Mouse (Mus musculus) limb, embryonic 10.5 days (tissue): ENCODE results near the gene Tshz3. TPM values are rescaled to one million over a fixed set of nuclear protein-coding genes. Genes with fewer than 3 reads are reported as not detected.
A peak's percentile ranks its signal among the peaks of the same experiment; 100 is the strongest.

Experiments used
- DNase-seq: peaks from one replicate; pipeline ENCODE4 v3.0.0-alpha.2; 2017; ENCODE audit warnings: low spot score
- H3K27ac ChIP-seq: fragments of 300-500 bp; sonication (generic); 2 replicates; pipeline ENCODE4 v1.5.1; 2016; ENCODE audit warnings: mild to moderate bottlenecking
- H3K27me3 ChIP-seq: fragments of 300-500 bp; sonication (generic); 2 replicates; pipeline ENCODE4 v1.6.1; 2016; ENCODE audit warnings: low read depth, mild to moderate bottlenecking; ENCODE audit not compliant: poor library complexity, severe bottlenecking
- H3K36me3 ChIP-seq: fragments of 300-500 bp; sonication (generic); 2 replicates; pipeline ENCODE4 v1.6.1; 2016; ENCODE audit warnings: mild to moderate bottlenecking, moderate library complexity
- H3K4me1 ChIP-seq: fragments of 300-500 bp; sonication (generic); 2 replicates; pipeline ENCODE4 v1.6.1; 2016
- H3K4me3 ChIP-seq: fragments of 300-500 bp; sonication (generic); 2 replicates; pipeline ENCODE4 v1.5.1; 2016; ENCODE audit warnings: mild to moderate bottlenecking, moderate library complexity
- H3K9me3 ChIP-seq: fragments of 300-500 bp; sonication (generic); replicated peaks from 2 replicates; pipeline ENCODE4 v1.6.1; 2016; ENCODE audit warnings: mild to moderate bottlenecking
- WGBS: fragments of 180-500 bp; shearing (Covaris S2); methylation state at CpG from one replicate; pipeline ENCODE4 v1.1.7; 2016; 5-methylcytosine and 5-hydroxymethylcytosine counted together
- polyA plus RNA-seq: library from polyadenylated mRNA; unstranded; fragments of >200 nt; fragmentation: Nextera tagmentation; extraction: Ambion mirVana; gene quantifications from 2 replicates; pipeline ENCODE4 v1.2.1, GENCODE M21; 2016

Gene Tshz3
- polyA plus RNA-seq, 1 experiment from 2014 or later = 10.6 TPM

DNA sequence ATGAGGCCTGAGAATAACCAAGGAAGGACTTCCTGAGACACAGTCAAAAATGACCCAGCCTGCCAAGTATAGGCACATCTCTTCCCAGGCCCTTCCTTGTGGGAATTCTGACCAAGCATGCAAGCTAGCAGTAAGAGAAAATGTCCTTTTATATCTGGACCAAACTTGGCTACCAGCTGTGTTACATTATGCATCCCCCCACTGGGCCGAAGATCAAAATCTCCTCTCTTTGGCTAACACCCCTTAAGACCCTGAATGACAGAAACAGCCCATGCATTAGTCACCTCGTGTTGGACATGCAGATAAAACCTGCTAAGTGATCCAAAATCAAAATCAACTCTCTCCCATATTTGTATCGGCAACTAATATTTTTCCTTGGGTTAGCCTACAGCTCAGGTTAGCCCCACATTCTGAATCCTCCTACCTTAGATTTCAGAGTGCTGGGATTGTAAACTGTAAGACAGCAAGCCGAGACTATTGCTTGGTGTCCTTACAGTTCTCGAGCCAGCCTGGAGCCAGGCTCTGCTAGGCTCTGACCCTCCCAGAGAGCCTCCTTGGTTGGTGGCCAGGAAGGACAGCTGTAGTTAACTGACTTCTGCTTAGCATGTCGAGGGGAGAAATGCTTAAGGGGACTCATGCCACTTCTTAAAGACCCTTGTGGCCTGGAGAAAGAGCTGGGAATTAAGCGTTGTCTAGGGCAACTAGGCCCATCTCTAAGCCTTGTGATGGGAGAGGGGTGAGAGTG is 8.7 kb upstream of the Tshz3 start:
- H3K27me3 ChIP-seq = peaks cover 65% of the 10 kb centered on the region
- WGBS = 60% methylated on average over 7 of the region's 7 CpGs
- no peaks in the 10 kb centered on the region for H3K36me3 ChIP-seq
- H3K4me3 ChIP-seq = no peak overlapping the region
- no peaks in the 10 kb centered on the region for H3K9me3 ChIP-seq
- DNase-seq = no peak
- H3K27ac ChIP-seq = no peak overlapping the region
- H3K4me1 ChIP-seq = peaks cover 20% of the 10 kb centered on the region

- Histone ChIP-seq H3K4me3 (peak overlapping the region; percentile 28), H3K36me3 (no peaks in the 10 kb centered on the region), H3K9me3 (no peaks in the 10 kb centered on the region), H3K27ac (no peak overlapping the region), H3K27me3 (peaks cover 78% of the 10 kb centered on the region), H3K4me1 (peaks cover 34% of the 10 kb centered on the region)
- DNase-seq = peak; percentile 44
- WGBS = under 1% methylated on average over 19 of the region's 19 CpGs
Measured at GRCm38 (mm10) chr7:36690551-36690950, 7.4 kb upstream of the Tshz3 start.

- no peaks in the 10 kb centered on the region for H3K36me3 ChIP-seq
- WGBS = under 1% methylated on average over 14 of the region's 14 CpGs
- peaks cover 40% of the 10 kb centered on the region for H3K4me1 ChIP-seq
- no peaks in the 10 kb centered on the region for H3K9me3 ChIP-seq
- H3K27me3 ChIP-seq = peaks cover 81% of the 10 kb centered on the region
- H3K4me3 ChIP-seq = no peak overlapping the region
- no peak overlapping the region for H3K27ac ChIP-seq
- DNase-seq = peak; percentile 49
Measured at GRCm38 (mm10) chr7:36691617-36692016, 6.3 kb upstream of the Tshz3 start.

DNA sequence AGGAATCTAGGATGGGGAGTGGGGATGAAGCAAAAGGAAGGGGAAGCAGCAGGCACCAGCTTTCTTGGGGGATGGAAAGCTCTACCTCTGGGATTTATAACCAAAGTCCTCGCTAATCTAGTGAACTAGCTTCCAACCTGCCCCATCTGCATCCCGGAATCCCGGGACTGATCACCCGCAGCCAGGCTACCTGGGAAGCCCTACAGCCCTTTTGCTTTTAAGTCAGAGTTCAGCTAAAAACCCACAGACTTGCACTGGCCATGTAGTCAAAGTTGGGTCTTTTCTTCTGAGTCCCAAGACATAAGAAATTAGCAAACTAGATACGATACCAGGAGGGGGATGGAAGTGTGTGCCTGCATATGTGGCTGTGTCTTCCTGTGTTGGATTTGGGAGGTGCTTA is 5.5 kb upstream of the Tshz3 start:
- no peak overlapping the region; the same call in 1 of the 2 replicates for H3K4me3 ChIP-seq
- H3K27ac ChIP-seq = no peak overlapping the region

DNA sequence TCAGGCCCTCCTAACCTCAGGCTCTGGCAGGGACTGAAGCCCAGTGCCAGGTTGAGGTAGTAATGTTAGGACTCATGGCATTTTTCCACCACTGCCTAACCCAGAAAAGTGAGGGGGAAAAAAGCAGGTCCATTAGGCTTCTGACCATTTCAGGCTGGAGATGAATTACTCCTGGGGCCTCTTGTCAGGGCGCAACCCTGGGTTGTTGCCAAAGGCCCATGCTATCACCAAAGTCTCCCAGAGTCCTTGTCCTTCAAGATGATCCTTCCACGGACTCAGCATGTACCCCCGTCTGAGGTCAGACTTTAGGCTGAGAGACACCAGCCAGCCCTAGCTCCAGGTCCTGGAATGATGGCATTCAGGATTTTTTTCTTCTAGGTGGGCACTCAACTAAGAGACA is 4.8 kb upstream of the Tshz3 start:
- peaks cover 47% of the 10 kb centered on the region for H3K4me1 ChIP-seq
- no peaks in the 10 kb centered on the region for H3K36me3 ChIP-seq
- H3K27ac ChIP-seq = no peak overlapping the region
- no peak for DNase-seq
- peaks cover 78% of the 10 kb centered on the region for H3K27me3 ChIP-seq
- no peak overlapping the region for H3K4me3 ChIP-seq
- WGBS = 15% methylated on average over 3 of the region's 3 CpGs
- no peaks in the 10 kb centered on the region for H3K9me3 ChIP-seq

More for the DNA sequence above, 5.5 kb upstream of the Tshz3 start:
- Histone ChIP-seq H3K36me3 (no peaks in the 10 kb centered on the region), H3K4me1 (peaks cover 47% of the 10 kb centered on the region), H3K9me3 (no peaks in the 10 kb centered on the region), H3K27me3 (peaks cover 81% of the 10 kb centered on the region)
- DNase-seq = peak; percentile 38
- WGBS = 5% methylated on average over 5 of the region's 5 CpGs

DNA sequence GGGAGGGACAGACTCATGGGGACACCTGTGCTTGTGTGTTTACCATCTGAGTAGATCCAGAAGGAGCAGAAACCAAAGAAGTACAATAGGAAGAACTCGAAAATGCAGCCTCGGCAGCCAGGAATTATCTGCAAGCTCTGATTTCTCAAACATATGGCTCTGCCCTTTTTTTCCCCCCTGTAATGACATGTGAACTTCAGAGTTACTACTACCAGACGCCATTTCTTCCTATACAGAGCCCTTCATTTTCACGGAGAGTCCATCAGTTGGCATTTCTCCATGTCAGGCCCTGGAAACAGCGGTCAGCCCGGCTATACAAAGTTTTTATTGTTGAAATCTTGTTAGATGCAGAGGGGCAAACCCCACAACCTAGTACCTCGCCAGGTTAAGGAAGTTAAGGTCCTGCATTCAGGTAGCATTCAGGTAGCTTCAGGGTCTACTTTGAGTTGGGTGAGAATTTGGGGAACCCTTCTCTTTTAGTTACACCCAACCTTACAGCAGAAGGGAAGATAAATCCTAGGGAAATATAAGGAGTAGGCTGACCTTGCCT is 3.2 kb upstream of the Tshz3 start:
- WGBS = 5% methylated on average over 7 of the region's 7 CpGs
- Histone ChIP-seq H3K4me1 (peaks cover 63% of the 10 kb centered on the region), H3K27ac (no peak overlapping the region), H3K36me3 (no peaks in the 10 kb centered on the region), H3K27me3 (peaks cover 61% of the 10 kb centered on the region), H3K4me3 (peak overlapping the region; percentile 87), H3K9me3 (no peaks in the 10 kb centered on the region)
- peak; percentile 36 for DNase-seq

DNA sequence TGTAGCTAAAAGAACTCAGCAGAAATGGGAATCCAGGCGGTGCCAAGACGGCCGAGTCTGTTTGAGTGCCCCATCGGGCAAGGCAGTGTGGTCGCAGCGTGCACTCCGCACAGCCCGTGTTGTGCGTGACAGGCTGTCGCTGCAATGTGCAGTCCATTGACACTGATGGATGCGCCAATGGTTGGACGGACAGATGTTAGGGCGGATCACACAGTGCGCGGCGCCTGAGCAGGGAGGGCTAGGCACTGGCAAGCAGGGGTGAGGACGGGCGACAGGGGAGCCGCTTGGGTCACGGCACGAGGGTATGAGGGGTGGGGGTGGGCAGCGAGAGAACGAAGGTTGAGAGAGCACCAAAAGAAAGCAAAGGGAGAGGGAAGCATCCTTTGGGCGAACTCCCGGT is 2.6 kb upstream of the Tshz3 start:
- peak; percentile 66 for DNase-seq
- under 1% methylated on average over 25 of the region's 25 CpGs for WGBS
- Histone ChIP-seq H3K36me3 (no peaks in the 10 kb centered on the region), H3K27me3 (peaks cover 56% of the 10 kb centered on the region), H3K4me3 (peak overlapping the region; percentile 87), H3K9me3 (no peaks in the 10 kb centered on the region), H3K27ac (peak overlapping the region; percentile 94), H3K4me1 (peaks cover 68% of the 10 kb centered on the region)

DNA sequence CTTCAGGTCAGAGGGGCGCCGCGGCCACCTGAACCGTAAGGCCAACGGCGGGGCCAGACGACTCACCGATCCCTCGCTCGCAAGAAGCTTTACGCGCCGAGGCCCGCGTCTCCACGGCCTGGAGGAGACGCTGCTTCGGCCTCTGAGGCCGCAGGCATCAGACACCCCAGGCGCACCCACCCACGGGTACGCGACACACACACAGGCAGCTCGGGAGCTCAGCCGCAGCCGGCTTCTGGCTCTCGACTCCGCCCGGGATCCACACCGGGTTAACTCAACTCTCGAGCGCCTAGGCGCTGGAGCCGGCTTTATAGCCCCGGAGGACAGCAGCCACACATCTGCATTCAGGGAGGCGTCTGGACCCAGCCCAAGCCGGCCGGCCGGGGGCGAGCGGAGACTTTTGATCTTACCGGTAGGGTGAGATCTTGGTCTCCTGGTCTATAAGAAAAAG is 2.1 kb upstream of the Tshz3 start:
- Histone ChIP-seq H3K4me1 (peaks cover 68% of the 10 kb centered on the region), H3K4me3 (peak overlapping the region; percentile 87), H3K27ac (peak overlapping the region; percentile 94), H3K27me3 (peaks cover 50% of the 10 kb centered on the region), H3K36me3 (no peaks in the 10 kb centered on the region), H3K9me3 (no peaks in the 10 kb centered on the region)
- under 1% methylated on average over 42 of the region's 42 CpGs for WGBS
- DNase-seq = peak; percentile 78

DNA sequence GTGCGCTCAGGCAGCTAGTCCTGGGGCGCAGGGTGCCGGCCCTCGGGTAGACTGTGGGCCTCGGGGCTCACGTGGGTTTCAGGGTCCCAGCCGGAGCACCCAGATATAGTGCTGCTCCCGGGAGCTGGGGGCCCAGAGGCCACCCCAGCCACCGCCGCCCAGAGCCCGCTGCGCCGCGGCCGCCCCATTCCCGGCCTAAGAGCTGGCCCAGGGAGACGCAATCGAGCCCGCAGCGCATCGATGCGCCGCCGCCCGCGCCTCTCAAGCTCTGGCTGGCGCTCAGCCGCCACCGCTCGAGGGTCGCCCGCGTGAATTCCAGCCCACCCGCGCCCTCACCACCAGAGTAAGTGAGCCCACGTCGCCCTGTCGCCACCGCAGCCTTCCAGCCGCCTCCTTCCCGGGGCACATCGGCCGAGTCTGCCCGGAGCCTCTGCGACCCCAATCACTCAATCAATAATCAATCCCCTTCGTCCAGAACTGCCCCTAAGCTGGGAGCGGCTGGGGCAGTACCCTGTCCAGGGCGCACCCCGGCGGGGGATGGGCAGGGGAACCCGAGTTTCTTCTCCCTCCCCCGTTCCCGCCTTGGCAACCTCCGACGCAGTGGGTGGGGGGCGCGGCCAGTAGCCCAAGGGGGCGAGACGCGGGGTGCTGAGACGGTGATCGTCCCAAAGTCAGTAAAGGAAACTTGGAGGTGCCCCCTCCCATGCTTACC is 1.4 kb upstream of the Tshz3 start:
- no peaks in the 10 kb centered on the region for H3K9me3 ChIP-seq
- WGBS = under 1% methylated on average over 62 of the region's 62 CpGs
- H3K36me3 ChIP-seq = no peaks in the 10 kb centered on the region
- peak overlapping the region; percentile 87 for H3K4me3 ChIP-seq
- H3K27ac ChIP-seq = peak overlapping the region; percentile 94
- H3K4me1 ChIP-seq = peaks cover 65% of the 10 kb centered on the region
- H3K27me3 ChIP-seq = peaks cover 43% of the 10 kb centered on the region
- DNase-seq = peak; percentile 88

- H3K27me3 ChIP-seq = peaks cover 39% of the 10 kb centered on the region
- DNase-seq = no peak
- no peaks in the 10 kb centered on the region for H3K9me3 ChIP-seq
- peak overlapping the region; percentile 94 for H3K27ac ChIP-seq
- H3K4me3 ChIP-seq = peak overlapping the region; percentile 87
- H3K36me3 ChIP-seq = 0 out of 2 replicates have a peak, but pooled peaks cover 3% of the 10 kb centered on the region
- H3K4me1 ChIP-seq = peaks cover 64% of the 10 kb centered on the region
- WGBS = under 1% methylated on average over 48 of the region's 62 CpGs
Measured at GRCm38 (mm10) chr7:36697118-36697855, 631 bp upstream of the Tshz3 start.

- H3K9me3 ChIP-seq = no peaks in the 10 kb centered on the region
- H3K4me1 ChIP-seq = peaks cover 68% of the 10 kb centered on the region
- H3K4me3 ChIP-seq = peak overlapping the region; percentile 87
- peak overlapping the region; percentile 94 for H3K27ac ChIP-seq
- DNase-seq = no peak
- H3K27me3 ChIP-seq = peaks cover 26% of the 10 kb centered on the region
- H3K36me3 ChIP-seq = peaks cover 10% of the 10 kb centered on the region
- WGBS = under 1% methylated on average over 16 of the region's 16 CpGs
Measured at GRCm38 (mm10) chr7:36698589-36698946, 650 bp downstream of the Tshz3 start.
